Mouse (Mus musculus): ENCODE measurements around the gene Bcas3. TPM values are rescaled to one million over a fixed set of nuclear protein-coding genes. Genes with fewer than 3 reads are reported as not detected.
"Not testable (repeated sequence)": the region's sequence is repeated elsewhere in the genome, so short reads cannot be mapped to it uniquely, and the experiment has no call there.

Bcas3 gene
- polyA plus RNA-seq, 1 experiment from 2014 or later: 16.7 TPM

- WGBS: 77% methylated on average over 7 of the region's 7 CpGs
- Histone ChIP-seq H3K36me3 (no peaks in the 10 kb centered on the region), H3K9me3 (no peaks in the 10 kb centered on the region), H3K9ac (no peak overlapping the region), H3K27me3 (replicated peaks) (peaks cover 12% of the 10 kb centered on the region; the same call in 1 of the 2 replicates), H3K27ac (no peak overlapping the region), H3K4me2 (no peak overlapping the region), H3K4me1 (peaks cover 17% of the 10 kb centered on the region), H3K4me3 (replicated peaks) (no peak overlapping the region)
- ATAC-seq (ENCODE audit: insufficient read depth, low FRiP score, low read depth): no peak
These were observed 357.2 kb downstream of the Bcas3 start for GRCm38 (mm10) chr11:85710155-85710554.

GRCm38 (mm10) chr11:85712026-85712804 is 359.2 kb downstream of the Bcas3 start:
- Histone ChIP-seq H3K4me2 (no peak overlapping the region), H3K9ac (no peak overlapping the region), H3K9me3 (no peaks in the 10 kb centered on the region), H3K27ac (no peak overlapping the region), H3K4me3 (replicated peaks) (no peak overlapping the region), H3K4me1 (peaks cover 17% of the 10 kb centered on the region), H3K27me3 (replicated peaks) (peaks cover 12% of the 10 kb centered on the region; the same call in 1 of the 2 replicates), H3K36me3 (no peaks in the 10 kb centered on the region)
- WGBS: 91% methylated on average over 8 of the region's 8 CpGs
- no peak for ATAC-seq (ENCODE audit: insufficient read depth, low FRiP score, low read depth)

GRCm38 (mm10) chr11:85712860-85713813 is 360.2 kb downstream of the Bcas3 start:
- ATAC-seq (ENCODE audit: insufficient read depth, low FRiP score, low read depth): peak; percentile 57; the same call in 1 of the 2 replicates
- Histone ChIP-seq H3K9ac (no peak overlapping the region), H3K4me3 (replicated peaks) (no peak overlapping the region), H3K4me2 (peak overlapping the region; percentile 33; the same call in 1 of the 2 replicates), H3K27me3 (replicated peaks) (peaks cover 8% of the 10 kb centered on the region; the same call in 1 of the 2 replicates), H3K36me3 (no peaks in the 10 kb centered on the region), H3K4me1 (peaks cover 17% of the 10 kb centered on the region), H3K9me3 (no peaks in the 10 kb centered on the region), H3K27ac (peak overlapping the region; percentile 44; the same call in 1 of the 2 replicates)
- 30% methylated on average over 19 of the region's 19 CpGs for WGBS

- Histone ChIP-seq H3K4me1 (peaks cover 17% of the 10 kb centered on the region), H3K4me3 (replicated peaks) (no peak overlapping the region), H3K4me2 (peak overlapping the region; percentile 33; the same call in 1 of the 2 replicates), H3K36me3 (no peaks in the 10 kb centered on the region), H3K27ac (peak overlapping the region; percentile 44; the same call in 1 of the 2 replicates), H3K27me3 (replicated peaks) (peaks cover 8% of the 10 kb centered on the region; the same call in 1 of the 2 replicates), H3K9me3 (no peaks in the 10 kb centered on the region), H3K9ac (no peak overlapping the region)
- WGBS: 32% methylated on average over 2 of the region's 2 CpGs
- no peak for ATAC-seq (ENCODE audit: insufficient read depth, low FRiP score, low read depth)
These were observed 360.8 kb downstream of the Bcas3 start for GRCm38 (mm10) chr11:85713814-85714208.

- no peak for ATAC-seq (ENCODE audit: insufficient read depth, low FRiP score, low read depth)
- no peak overlapping the region for H3K9ac ChIP-seq
- 0 out of 2 replicates have a peak overlapping the region, but pooled peaks have one; percentile 28 for H3K27ac ChIP-seq
- 0 out of 2 replicates have a peak, but pooled peaks cover 5% of the 10 kb centered on the region for H3K27me3 ChIP-seq (replicated peaks)
- no peak overlapping the region for H3K4me3 ChIP-seq (replicated peaks)
- no peaks in the 10 kb centered on the region for H3K9me3 ChIP-seq
- no peaks in the 10 kb centered on the region for H3K36me3 ChIP-seq
- no peak overlapping the region for H3K4me2 ChIP-seq
- 42% methylated on average over 7 of the region's 7 CpGs for WGBS
- peaks cover 17% of the 10 kb centered on the region for H3K4me1 ChIP-seq
These were observed 361.5 kb downstream of the Bcas3 start for GRCm38 (mm10) chr11:85714312-85714931.

- H3K27ac ChIP-seq: not testable (repeated sequence)
These were observed 363.8 kb downstream of the Bcas3 start for GRCm38 (mm10) chr11:85716730-85717129.

GRCm38 (mm10) chr11:85719091-85719490 is 366.1 kb downstream of the Bcas3 start:
- Histone ChIP-seq H3K27ac (0 out of 2 replicates have a peak overlapping the region, but pooled peaks have one; percentile 8), H3K4me3 (replicated peaks) (no peak overlapping the region), H3K9me3 (no peaks in the 10 kb centered on the region), H3K4me2 (no peak overlapping the region), H3K27me3 (replicated peaks) (no peaks in the 10 kb centered on the region), H3K4me1 (peaks cover 12% of the 10 kb centered on the region), H3K36me3 (no peaks in the 10 kb centered on the region), H3K9ac (no peak overlapping the region)
- 79% methylated on average over 10 of the region's 10 CpGs for WGBS
- no peak for ATAC-seq (ENCODE audit: insufficient read depth, low FRiP score, low read depth)

More at GRCm38 (mm10) chr11:85716730-85717129, 363.8 kb downstream of the Bcas3 start:
- not testable (repeated sequence) for H3K9ac ChIP-seq; H3K9me3 ChIP-seq; H3K4me2 ChIP-seq; H3K36me3 ChIP-seq; H3K27me3 ChIP-seq (replicated peaks); ATAC-seq (ENCODE audit: insufficient read depth, low FRiP score, low read depth); H3K4me3 ChIP-seq (replicated peaks)
- 88% methylated on average over 2 of the region's 2 CpGs for WGBS
- peaks cover 21% of the 10 kb centered on the region for H3K4me1 ChIP-seq

GRCm38 (mm10) chr11:85719766-85720165 is 366.8 kb downstream of the Bcas3 start:
- no peak for ATAC-seq (ENCODE audit: insufficient read depth, low FRiP score, low read depth)
- Histone ChIP-seq H3K36me3 (no peaks in the 10 kb centered on the region), H3K9ac (no peak overlapping the region), H3K4me2 (no peak overlapping the region), H3K4me3 (replicated peaks) (no peak overlapping the region), H3K4me1 (peaks cover 9% of the 10 kb centered on the region), H3K27me3 (replicated peaks) (no peaks in the 10 kb centered on the region), H3K27ac (peak overlapping the region; percentile 40; the same call in 1 of the 2 replicates), H3K9me3 (no peaks in the 10 kb centered on the region)
- WGBS: 29% methylated on average over 7 of the region's 7 CpGs

- Histone ChIP-seq H3K9me3 (no peaks in the 10 kb centered on the region), H3K9ac (no peak overlapping the region), H3K36me3 (no peaks in the 10 kb centered on the region), H3K4me3 (replicated peaks) (no peak overlapping the region), H3K4me2 (no peak overlapping the region), H3K4me1 (peaks cover 8% of the 10 kb centered on the region; the same call in 1 of the 2 replicates), H3K27ac (peak overlapping the region; percentile 40; the same call in 1 of the 2 replicates), H3K27me3 (replicated peaks) (no peaks in the 10 kb centered on the region)
- WGBS: 22% methylated on average over 6 of the region's 6 CpGs
- 0 out of 2 replicates have a peak, but pooled peaks have one; percentile 31 for ATAC-seq (ENCODE audit: insufficient read depth, low FRiP score, low read depth)
These were observed 367.4 kb downstream of the Bcas3 start for GRCm38 (mm10) chr11:85720269-85720773.

- H3K4me1 ChIP-seq: peaks cover 8% of the 10 kb centered on the region; the same call in 1 of the 2 replicates
- H3K27me3 ChIP-seq (replicated peaks): no peaks in the 10 kb centered on the region
- H3K9me3 ChIP-seq: no peaks in the 10 kb centered on the region
- no peak for ATAC-seq (ENCODE audit: insufficient read depth, low FRiP score, low read depth)
- H3K9ac ChIP-seq: no peak overlapping the region
- H3K27ac ChIP-seq: no peak overlapping the region
- H3K36me3 ChIP-seq: no peaks in the 10 kb centered on the region
- no peak overlapping the region for H3K4me2 ChIP-seq
- 82% methylated on average over 4 of the region's 4 CpGs for WGBS
- H3K4me3 ChIP-seq (replicated peaks): no peak overlapping the region
These were observed 369.0 kb downstream of the Bcas3 start for GRCm38 (mm10) chr11:85721986-85722385.

GRCm38 (mm10) chr11:85724159-85724558 is 371.2 kb downstream of the Bcas3 start:
- no peak for ATAC-seq (ENCODE audit: insufficient read depth, low FRiP score, low read depth)
- Histone ChIP-seq H3K4me1 (peaks cover 8% of the 10 kb centered on the region; the same call in 1 of the 2 replicates), H3K4me3 (replicated peaks) (no peak overlapping the region), H3K9me3 (no peaks in the 10 kb centered on the region), H3K9ac (no peak overlapping the region), H3K27ac (peak overlapping the region; percentile 1; the same call in 1 of the 2 replicates), H3K27me3 (replicated peaks) (no peaks in the 10 kb centered on the region), H3K36me3 (no peaks in the 10 kb centered on the region), H3K4me2 (no peak overlapping the region)
- 62% methylated on average over 6 of the region's 6 CpGs for WGBS

Measured in stomach, embryonic 15.5 days (tissue).